Mouse (Mus musculus): ENCODE data around the gene Olfr159. TPM values are rescaled to one million over a fixed set of nuclear protein-coding genes. Genes with fewer than 3 reads are reported as not detected.

Olfr159 gene
- polyA plus RNA-seq, 1 experiment: not detected

- Histone ChIP-seq H3K4me3 (ENCODE audit: insufficient read depth, low read length) (no peak overlapping the region), H3K27ac (ENCODE audit: insufficient read depth, low read length) (no peak overlapping the region), H3K4me1 (ENCODE audit: control insufficient read depth, insufficient read depth, low read length) (no peaks in the 10 kb centered on the region)
- TF ChIP-seq CTCF (IDR thresholded peaks at IDR 0.05; ENCODE audit: borderline replicate concordance, insufficient read depth, low read length) (no peak), POLR2A (IDR thresholded peaks at IDR 0.05; ENCODE audit: low read depth, low read length) (no peak)
Observed at GRCm38 (mm10) chr4:43720491-43721228, 50.1 kb downstream of the Olfr159 start.

Other genes starting within 250 kb of the Olfr159 start
- 722 and 1,110 TPM in 2 replicates for gene Tpm2, start 247.2 kb downstream of the Olfr159 start, polyA plus RNA-seq (2011; ENCODE audit: insufficient read length, low read depth, missing spikeins)
- 72.4 and 89.0 TPM in 2 replicates for gene Creb3, start 208.7 kb downstream of the Olfr159 start, polyA plus RNA-seq (2011; ENCODE audit: insufficient read length, low read depth, missing spikeins)
- 291 and 380 TPM in 2 replicates for gene Tln1, start 208.3 kb downstream of the Olfr159 start, polyA plus RNA-seq (2011; ENCODE audit: insufficient read length, low read depth, missing spikeins)
- gene Rgp1, start 192.3 kb downstream of the Olfr159 start, polyA plus RNA-seq (2011; ENCODE audit: insufficient read length, low read depth, missing spikeins): 34.6 and 45.4 TPM in 2 replicates
- gene Gba2, start 192.1 kb downstream of the Olfr159 start, polyA plus RNA-seq (2011; ENCODE audit: insufficient read length, low read depth, missing spikeins): 4.5 and 7.6 TPM in 2 replicates
- not detected in 2 replicates for gene Msmp, start 186.5 kb downstream of the Olfr159 start, polyA plus RNA-seq (2011; ENCODE audit: insufficient read length, low read depth, missing spikeins)
- gene Npr2, start 139.1 kb downstream of the Olfr159 start, polyA plus RNA-seq (2011; ENCODE audit: insufficient read length, low read depth, missing spikeins): 60.0 and 62.1 TPM in 2 replicates
- gene Spag8, start 117.4 kb downstream of the Olfr159 start, polyA plus RNA-seq (2011; ENCODE audit: insufficient read length, low read depth, missing spikeins): not detected in 2 replicates
- gene Hint2, start 114.5 kb downstream of the Olfr159 start, polyA plus RNA-seq (2011; ENCODE audit: insufficient read length, low read depth, missing spikeins): 22.9 and 27.9 TPM in 2 replicates
- gene Tmem8b, start 102.0 kb downstream of the Olfr159 start, polyA plus RNA-seq (2011; ENCODE audit: insufficient read length, low read depth, missing spikeins): 5.2 and 7.4 TPM in 2 replicates
- gene Fam221b, start 101.9 kb downstream of the Olfr159 start, polyA plus RNA-seq (2011; ENCODE audit: insufficient read length, low read depth, missing spikeins): 0.62 and 0.67 TPM in 2 replicates
- gene Olfr70, start 70.2 kb downstream of the Olfr159 start, polyA plus RNA-seq (2011; ENCODE audit: insufficient read length, low read depth, missing spikeins): not detected in 2 replicates
- gene Olfr71, start 60.8 kb downstream of the Olfr159 start, polyA plus RNA-seq (2011; ENCODE audit: insufficient read length, low read depth, missing spikeins): not detected in 2 replicates
- 0.33 and 0.35 TPM in 2 replicates for gene Hrct1, start 43.8 kb downstream of the Olfr159 start, polyA plus RNA-seq (2011; ENCODE audit: insufficient read length, low read depth, missing spikeins)
- gene Spaar, start 41.0 kb downstream of the Olfr159 start, polyA plus RNA-seq (2011; ENCODE audit: insufficient read length, low read depth, missing spikeins): not detected in 2 replicates
- gene Olfr156, start 52.9 kb upstream of the Olfr159 start, polyA plus RNA-seq (2011; ENCODE audit: insufficient read length, low read depth, missing spikeins): not detected in 2 replicates
- gene Olfr157, start 69.2 kb upstream of the Olfr159 start, polyA plus RNA-seq (2011; ENCODE audit: insufficient read length, low read depth, missing spikeins): not detected in 2 replicates
- gene Olfr155, start 80.6 kb upstream of the Olfr159 start, polyA plus RNA-seq (2011; ENCODE audit: insufficient read length, low read depth, missing spikeins): not detected in 2 replicates
- 18.5 and 25.1 TPM in 2 replicates for gene Reck, start 104.5 kb upstream of the Olfr159 start, polyA plus RNA-seq (2011; ENCODE audit: insufficient read length, low read depth, missing spikeins)
- gene Glipr2, start 186.4 kb upstream of the Olfr159 start, polyA plus RNA-seq (2011; ENCODE audit: insufficient read length, low read depth, missing spikeins): 177 and 225 TPM in 2 replicates
- 0.25 and 0.26 TPM in 2 replicates for gene Ccin, start 212.5 kb upstream of the Olfr159 start, polyA plus RNA-seq (2011; ENCODE audit: insufficient read length, low read depth, missing spikeins)
- gene Clta, start 233.4 kb upstream of the Olfr159 start, polyA plus RNA-seq (2011; ENCODE audit: insufficient read length, low read depth, missing spikeins): 248 and 249 TPM in 2 replicates